Mouse (Mus musculus) forebrain, embryonic 13.5 days (tissue): Measurements from ENCODE around the gene Bcl2. TPM values are rescaled to one million over a fixed set of nuclear protein-coding genes. Genes with fewer than 3 reads are reported as not detected.

Experiments used
- ATAC-seq: fragments of 200-750 bp; cut with Nextera tagmentation; 2 replicates; pipeline ENCODE4 v1.8.0; 2017
- H3K27ac ChIP-seq: fragments of 300-500 bp; sonication (generic); 2 replicates; pipeline ENCODE4 v1.5.1; 2015; ENCODE audit warnings: inconsistent platforms, mild to moderate bottlenecking, moderate library complexity
- H3K27me3 ChIP-seq: fragments of 300-500 bp; sonication (generic); 2 replicates; pipeline ENCODE4 v1.6.1; 2015; ENCODE audit warnings: mild to moderate bottlenecking, inconsistent platforms
- H3K36me3 ChIP-seq: fragments of 300-500 bp; sonication (generic); 2 replicates; pipeline ENCODE4 v1.6.1; 2015; ENCODE audit warnings: mild to moderate bottlenecking, inconsistent platforms; ENCODE audit not compliant: poor library complexity, severe bottlenecking
- H3K4me1 ChIP-seq: fragments of 300-500 bp; sonication (generic); 2 replicates; pipeline ENCODE4 v1.6.1; 2015; ENCODE audit warnings: inconsistent platforms
- H3K4me2 ChIP-seq: fragments of 300-500 bp; sonication (generic); 2 replicates; pipeline ENCODE4 v1.6.1; 2015; ENCODE audit warnings: inconsistent platforms, mild to moderate bottlenecking, moderate library complexity
- H3K4me3 ChIP-seq: fragments of 300-500 bp; sonication (generic); 2 replicates; pipeline ENCODE4 v1.5.1; 2015; ENCODE audit warnings: mild to moderate bottlenecking, inconsistent platforms
- H3K9ac ChIP-seq: fragments of 300-500 bp; sonication (generic); 2 replicates; pipeline ENCODE4 v1.6.1; 2015; ENCODE audit warnings: mild to moderate bottlenecking, inconsistent platforms
- H3K9me3 ChIP-seq: fragments of 300-500 bp; sonication (generic); replicated peaks from 2 replicates; pipeline ENCODE4 v1.6.1; 2016; ENCODE audit warnings: inconsistent platforms
- WGBS: fragments of 180-500 bp; shearing (Covaris S2); methylation state at CpG from one replicate; pipeline ENCODE4 v1.1.7; 2015; 5-methylcytosine and 5-hydroxymethylcytosine counted together
- polyA plus RNA-seq: library from polyadenylated mRNA; unstranded; fragments of >200 nt; fragmentation: Nextera tagmentation; extraction: Ambion mirVana; gene quantifications from 2 replicates; pipeline ENCODE4 v1.2.1, GENCODE M21; 2015

Bcl2 gene
- polyA plus RNA-seq, 1 experiment from 2014 or later = 10.0 TPM

GRCm38 (mm10) chr1:106710202-106710601 is 3.9 kb downstream of the Bcl2 start:
- no peaks in the 10 kb centered on the region for H3K9me3 ChIP-seq
- H3K27ac ChIP-seq = no peak overlapping the region
- peaks cover 50% of the 10 kb centered on the region for H3K4me1 ChIP-seq
- 87% methylated on average over 7 of the region's 7 CpGs for WGBS
- ATAC-seq = no peak
- H3K4me2 ChIP-seq = peak overlapping the region; percentile 27; the same call in 1 of the 2 replicates
- no peak overlapping the region for H3K9ac ChIP-seq
- no peak overlapping the region for H3K4me3 ChIP-seq
- no peaks in the 10 kb centered on the region for H3K36me3 ChIP-seq
- H3K27me3 ChIP-seq = 0 out of 2 replicates have a peak, but pooled peaks cover under 1% of the 10 kb centered on the region

GRCm38 (mm10) chr1:106707036-106707880 is 6.8 kb downstream of the Bcl2 start:
- WGBS = 44% methylated on average over 6 of the region's 6 CpGs
- no peak overlapping the region for H3K4me2 ChIP-seq
- H3K9me3 ChIP-seq = no peaks in the 10 kb centered on the region
- H3K4me3 ChIP-seq = no peak overlapping the region
- peaks cover 52% of the 10 kb centered on the region for H3K4me1 ChIP-seq
- H3K9ac ChIP-seq = no peak overlapping the region
- no peaks in the 10 kb centered on the region for H3K27me3 ChIP-seq
- H3K27ac ChIP-seq = peak overlapping the region; percentile 4; the same call in 1 of the 2 replicates
- ATAC-seq = no peak
- H3K36me3 ChIP-seq = no peaks in the 10 kb centered on the region

GRCm38 (mm10) chr1:106703183-106703582 is 10.9 kb downstream of the Bcl2 start:
- Histone ChIP-seq H3K9me3 (no peaks in the 10 kb centered on the region), H3K9ac (no peak overlapping the region), H3K27ac (peak overlapping the region; percentile 48), H3K4me2 (0 out of 2 replicates have a peak overlapping the region, but pooled peaks have one; percentile 10), H3K36me3 (no peaks in the 10 kb centered on the region), H3K4me3 (no peak overlapping the region), H3K27me3 (no peaks in the 10 kb centered on the region), H3K4me1 (peaks cover 44% of the 10 kb centered on the region)
- WGBS = 36% methylated on average over 3 of the region's 3 CpGs
- peak; percentile 44; the same call in 1 of the 2 replicates for ATAC-seq

GRCm38 (mm10) chr1:106702471-106703175 is 11.5 kb downstream of the Bcl2 start:
- Histone ChIP-seq H3K9ac (no peak overlapping the region), H3K27me3 (no peaks in the 10 kb centered on the region), H3K9me3 (no peaks in the 10 kb centered on the region), H3K4me3 (no peak overlapping the region), H3K4me2 (0 out of 2 replicates have a peak overlapping the region, but pooled peaks have one; percentile 10), H3K4me1 (peaks cover 39% of the 10 kb centered on the region), H3K36me3 (no peaks in the 10 kb centered on the region), H3K27ac (peak overlapping the region; percentile 48)
- ATAC-seq = peak; percentile 88
- 23% methylated on average over 4 of the region's 4 CpGs for WGBS

GRCm38 (mm10) chr1:106700520-106701114 is 13.5 kb downstream of the Bcl2 start:
- 84% methylated on average over 9 of the region's 9 CpGs for WGBS
- Histone ChIP-seq H3K9me3 (no peaks in the 10 kb centered on the region), H3K36me3 (no peaks in the 10 kb centered on the region), H3K4me3 (no peak overlapping the region), H3K9ac (no peak overlapping the region), H3K4me1 (peaks cover 29% of the 10 kb centered on the region), H3K27ac (no peak overlapping the region), H3K4me2 (no peak overlapping the region), H3K27me3 (no peaks in the 10 kb centered on the region)
- no peak for ATAC-seq

- H3K27ac ChIP-seq = no peak overlapping the region
- no peaks in the 10 kb centered on the region for H3K36me3 ChIP-seq
- no peaks in the 10 kb centered on the region for H3K9me3 ChIP-seq
- H3K27me3 ChIP-seq = no peaks in the 10 kb centered on the region
- H3K4me1 ChIP-seq = peaks cover 9% of the 10 kb centered on the region; the same call in 1 of the 2 replicates
- 57% methylated on average over 5 of the region's 5 CpGs for WGBS
- no peak overlapping the region for H3K4me2 ChIP-seq
- ATAC-seq = no peak
- no peak overlapping the region for H3K4me3 ChIP-seq
- no peak overlapping the region for H3K9ac ChIP-seq
Observed at GRCm38 (mm10) chr1:106696472-106696871, 17.6 kb downstream of the Bcl2 start.

- Histone ChIP-seq H3K4me2 (no peak overlapping the region), H3K36me3 (no peaks in the 10 kb centered on the region), H3K4me3 (no peak overlapping the region), H3K9ac (no peak overlapping the region), H3K27ac (no peak overlapping the region), H3K9me3 (no peaks in the 10 kb centered on the region), H3K4me1 (0 out of 2 replicates have a peak, but pooled peaks cover 1% of the 10 kb centered on the region), H3K27me3 (no peaks in the 10 kb centered on the region)
- WGBS = 89% methylated on average over 4 of the region's 4 CpGs
- ATAC-seq = no peak
Observed at GRCm38 (mm10) chr1:106695649-106696048, 18.4 kb downstream of the Bcl2 start.

GRCm38 (mm10) chr1:106694316-106694715 is 19.8 kb downstream of the Bcl2 start:
- Histone ChIP-seq H3K27me3 (no peaks in the 10 kb centered on the region), H3K9ac (no peak overlapping the region), H3K36me3 (no peaks in the 10 kb centered on the region), H3K9me3 (no peaks in the 10 kb centered on the region), H3K4me1 (no peaks in the 10 kb centered on the region), H3K4me2 (no peak overlapping the region), H3K4me3 (no peak overlapping the region), H3K27ac (no peak overlapping the region)
- no peak for ATAC-seq
- 94% methylated on average over 6 of the region's 6 CpGs for WGBS

- Histone ChIP-seq H3K4me3 (no peak overlapping the region), H3K27me3 (no peaks in the 10 kb centered on the region), H3K27ac (no peak overlapping the region)
Observed at GRCm38 (mm10) chr1:106692599-106692998, 21.5 kb downstream of the Bcl2 start.

GRCm38 (mm10) chr1:106690887-106691286 is 23.2 kb downstream of the Bcl2 start:
- Histone ChIP-seq H3K9ac (no peak overlapping the region), H3K4me3 (no peak overlapping the region), H3K4me2 (no peak overlapping the region), H3K36me3 (no peaks in the 10 kb centered on the region), H3K27me3 (no peaks in the 10 kb centered on the region), H3K4me1 (0 out of 2 replicates have a peak, but pooled peaks cover under 1% of the 10 kb centered on the region), H3K9me3 (no peaks in the 10 kb centered on the region), H3K27ac (no peak overlapping the region)
- peak; percentile 84 for ATAC-seq
- WGBS = 63% methylated on average over 6 of the region's 6 CpGs

More at GRCm38 (mm10) chr1:106692599-106692998, 21.5 kb downstream of the Bcl2 start:
- no peaks in the 10 kb centered on the region for H3K4me1 ChIP-seq
- H3K36me3 ChIP-seq = no peaks in the 10 kb centered on the region
- no peak overlapping the region for H3K9ac ChIP-seq
- ATAC-seq = no peak
- no peaks in the 10 kb centered on the region for H3K9me3 ChIP-seq
- H3K4me2 ChIP-seq = no peak overlapping the region

GRCm38 (mm10) chr1:106688161-106688516 is 25.9 kb downstream of the Bcl2 start:
- H3K4me3 ChIP-seq = no peak overlapping the region
- 80% methylated on average over 5 of the region's 5 CpGs for WGBS

More at GRCm38 (mm10) chr1:106688161-106688516, 25.9 kb downstream of the Bcl2 start:
- ATAC-seq = no peak
- Histone ChIP-seq H3K27me3 (no peaks in the 10 kb centered on the region), H3K4me1 (peaks cover 6% of the 10 kb centered on the region; the same call in 1 of the 2 replicates), H3K9ac (no peak overlapping the region), H3K9me3 (no peaks in the 10 kb centered on the region), H3K36me3 (no peaks in the 10 kb centered on the region), H3K4me2 (no peak overlapping the region), H3K27ac (no peak overlapping the region)
